Mouse (Mus musculus) C2C12 (cell line): ENCODE measurements around the gene Itpr1. TPM values are rescaled to one million over a fixed set of nuclear protein-coding genes. Genes with fewer than 3 reads are reported as not detected.

Experiments
- H3K27me3 ChIP-seq: one replicate; pipeline ENCODE4 v1.6.1; 2011; ENCODE audit not compliant: control insufficient read depth, insufficient read depth, insufficient read length
- H3K36me3 ChIP-seq: one replicate; pipeline ENCODE4 v1.6.1; 2011; ENCODE audit not compliant: control insufficient read depth, insufficient read depth
- H3K4me3 ChIP-seq: one replicate; pipeline ENCODE4 v1.5.1; 2011; ENCODE audit warnings: mild to moderate bottlenecking, control low read depth; ENCODE audit not compliant: poor library complexity, insufficient read depth, severe bottlenecking
- H3K79me2 ChIP-seq: one replicate; pipeline ENCODE4 v1.6.1; 2011; ENCODE audit not compliant: control insufficient read depth, insufficient read depth
- H3K79me3 ChIP-seq: one replicate; pipeline ENCODE4 v1.6.1; 2011; ENCODE audit warnings: low read depth, control low read depth
- H3ac ChIP-seq: one replicate; pipeline ENCODE3; 2011; ENCODE audit warnings: low read depth; ENCODE audit not compliant: control insufficient read depth, insufficient read length
- CEBPB ChIP-seq: IDR thresholded peaks from one replicate; pipeline ENCODE4 v1.6.1; 2011; ENCODE audit warnings: low read depth, mild to moderate bottlenecking, control low read depth, moderate library complexity
- CTCF ChIP-seq: IDR thresholded peaks from one replicate; pipeline ENCODE4 v1.5.1; 2011; ENCODE audit not compliant: control insufficient read depth, insufficient read depth, insufficient read length
- FOSL1 ChIP-seq: IDR thresholded peaks from one replicate; pipeline ENCODE4 v1.8.0; 2011; ENCODE audit warnings: mild to moderate bottlenecking, low read length; ENCODE audit not compliant: poor library complexity, insufficient read depth, severe bottlenecking
- MAX ChIP-seq: IDR thresholded peaks from one replicate; pipeline ENCODE4 v1.6.1; 2011; ENCODE audit warnings: mild to moderate bottlenecking, control low read depth
- MYOD1 ChIP-seq: IDR thresholded peaks from one replicate; pipeline ENCODE4 v1.6.1; 2011; ENCODE audit warnings: low read depth; ENCODE audit not compliant: control insufficient read depth, insufficient read length
- MYOG ChIP-seq: IDR thresholded peaks from one replicate; pipeline ENCODE4 v1.6.1; 2011; ENCODE audit not compliant: control insufficient read depth, insufficient read length; ENCODE audit errors: extremely low read depth
- USF1 ChIP-seq: IDR thresholded peaks from one replicate; pipeline ENCODE4 v1.6.1; 2011; ENCODE audit warnings: low read depth, mild to moderate bottlenecking, control low read depth, moderate library complexity
- polyA plus RNA-seq: library from polyadenylated mRNA; unstranded; fragments of >200 nt; fragmentation: generic; extraction: Trizol; gene quantifications from one replicate; pipeline ENCODE4 v1.2.1, GENCODE M21; 2012; ENCODE audit warnings: missing spikeins

Itpr1 gene
- polyA plus RNA-seq, 1 experiment, result 4.9 TPM

GRCm38 (mm10) chr6:108493753-108494152 lies 280.9 kb downstream of the Itpr1 start:
- H3K79me2 ChIP-seq, result no peaks in the 10 kb centered on the region

GRCm38 (mm10) chr6:108494185-108494804 lies 281.4 kb downstream of the Itpr1 start:
- TF ChIP-seq USF1 (no peak), FOSL1 (no peak), CEBPB (no peak), CTCF (no peak), MYOD1 (no peak), MAX (no peak), MYOG (no peak)
- Histone ChIP-seq H3ac (no peak overlapping the region), H3K27me3 (no peaks in the 10 kb centered on the region), H3K36me3 (no peaks in the 10 kb centered on the region), H3K79me2 (no peaks in the 10 kb centered on the region), H3K79me3 (no peaks in the 10 kb centered on the region), H3K4me3 (no peak overlapping the region)

More at GRCm38 (mm10) chr6:108493753-108494152, 280.9 kb downstream of the Itpr1 start:
- Histone ChIP-seq H3ac (no peak overlapping the region), H3K79me3 (no peaks in the 10 kb centered on the region), H3K36me3 (no peaks in the 10 kb centered on the region), H3K4me3 (no peak overlapping the region), H3K27me3 (no peaks in the 10 kb centered on the region)
- no peak for TF ChIP-seq MYOD1

DNA sequence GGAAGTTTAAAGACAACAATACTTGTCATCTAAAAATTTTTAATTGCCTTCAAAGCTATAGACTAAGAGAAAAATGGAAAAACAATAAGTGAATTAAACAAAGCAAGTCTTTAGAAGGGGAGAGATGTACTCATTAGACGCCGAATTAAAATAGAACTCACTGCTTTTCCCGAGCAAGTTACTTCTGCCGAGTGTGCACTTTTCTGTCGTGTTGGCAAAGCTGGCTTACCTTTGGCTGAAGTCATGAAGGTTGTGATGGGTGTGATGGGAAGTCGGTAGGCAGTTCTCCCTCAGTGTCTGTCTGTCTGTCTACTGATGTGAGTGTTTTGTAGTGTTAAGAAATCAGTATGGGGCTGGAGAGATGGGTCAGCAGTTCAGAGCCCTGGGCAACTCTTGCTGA lies 282.1 kb downstream of the Itpr1 start:
- Histone ChIP-seq H3K79me3 (no peaks in the 10 kb centered on the region), H3K4me3 (no peak overlapping the region), H3K36me3 (no peaks in the 10 kb centered on the region), H3K79me2 (no peaks in the 10 kb centered on the region), H3ac (no peak overlapping the region), H3K27me3 (no peaks in the 10 kb centered on the region)
- TF ChIP-seq USF1 (no peak), FOSL1 (no peak), MYOG (no peak), CTCF (no peak), MYOD1 (no peak), CEBPB (no peak), MAX (no peak)

DNA sequence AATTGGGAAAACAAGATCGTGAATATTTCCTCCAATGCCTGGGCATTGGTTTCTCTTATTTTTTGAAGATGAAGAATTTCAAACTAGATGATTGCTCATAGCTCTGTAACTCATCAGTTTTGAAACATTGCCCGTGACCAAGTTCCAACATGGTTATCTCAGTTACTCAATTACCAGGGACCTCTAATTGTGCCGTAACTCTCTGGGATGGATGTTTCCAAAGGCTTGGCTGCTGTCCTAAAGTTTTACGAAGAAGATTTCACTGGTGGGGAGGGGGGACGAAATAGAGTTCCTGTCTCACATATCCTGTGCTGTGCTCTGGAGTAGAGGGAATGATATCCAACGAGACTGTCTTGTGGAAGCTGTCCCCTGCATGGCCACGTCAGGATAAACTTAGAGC lies 285.2 kb downstream of the Itpr1 start:
- no peak for TF ChIP-seq USF1
- no peak for TF ChIP-seq CTCF
- no peak for TF ChIP-seq MAX
- TF ChIP-seq MYOG, result no peak
- TF ChIP-seq CEBPB, result no peak
- no peak for TF ChIP-seq FOSL1
- TF ChIP-seq MYOD1, result no peak
- Histone ChIP-seq H3K36me3 (no peaks in the 10 kb centered on the region), H3K4me3 (no peak overlapping the region)

DNA sequence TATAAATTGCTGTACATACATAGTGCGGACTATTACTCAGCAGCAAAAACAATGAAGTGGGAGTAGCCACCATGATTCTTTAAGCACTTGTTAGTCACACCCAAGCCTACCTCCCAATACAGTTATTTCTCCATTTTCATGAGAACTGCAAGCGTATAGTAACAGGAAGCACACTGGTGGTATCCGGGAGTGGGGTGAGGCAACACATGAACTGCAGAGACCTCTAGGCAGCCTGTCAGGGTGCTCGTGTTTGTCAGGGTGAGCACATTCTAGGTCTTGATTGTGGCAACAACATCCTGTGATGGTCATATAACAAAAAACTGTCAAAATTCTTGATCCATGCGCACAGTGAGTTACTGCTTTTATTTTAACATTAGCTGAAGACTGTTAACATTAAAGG lies 290.8 kb downstream of the Itpr1 start:
- H3K4me3 ChIP-seq, result no peak overlapping the region
- H3K79me2 ChIP-seq, result no peaks in the 10 kb centered on the region
- TF ChIP-seq USF1 (no peak), MAX (no peak), CTCF (no peak), MYOD1 (no peak), FOSL1 (no peak), MYOG (no peak), CEBPB (no peak)
- H3K27me3 ChIP-seq, result no peaks in the 10 kb centered on the region
- H3K36me3 ChIP-seq, result no peaks in the 10 kb centered on the region
- H3ac ChIP-seq, result no peak overlapping the region
- H3K79me3 ChIP-seq, result no peaks in the 10 kb centered on the region

More for the DNA sequence above, 285.2 kb downstream of the Itpr1 start:
- Histone ChIP-seq H3K79me2 (no peaks in the 10 kb centered on the region), H3K79me3 (no peaks in the 10 kb centered on the region), H3ac (no peak overlapping the region), H3K27me3 (no peaks in the 10 kb centered on the region)

DNA sequence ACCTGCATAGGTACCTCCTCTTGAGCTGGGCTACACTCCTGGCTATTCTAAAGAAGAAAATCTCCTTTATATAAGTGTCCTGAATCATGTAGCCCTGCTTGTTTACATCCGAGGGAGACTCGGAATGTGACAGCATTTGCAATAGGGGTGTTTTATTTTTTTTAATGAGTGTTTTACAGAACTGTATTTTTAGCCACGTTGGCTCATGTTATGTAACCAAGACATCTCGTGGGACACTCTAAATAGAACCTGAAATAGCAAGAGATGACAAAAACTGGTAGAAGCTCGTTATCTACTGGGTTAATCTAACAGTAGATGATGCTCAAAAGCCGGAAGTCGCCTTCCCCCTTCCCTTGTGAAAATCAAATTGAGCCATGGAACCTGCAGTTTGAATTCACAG lies 291.8 kb downstream of the Itpr1 start:
- Histone ChIP-seq H3ac (no peak overlapping the region), H3K79me3 (no peaks in the 10 kb centered on the region), H3K4me3 (no peak overlapping the region), H3K36me3 (no peaks in the 10 kb centered on the region), H3K27me3 (no peaks in the 10 kb centered on the region), H3K79me2 (no peaks in the 10 kb centered on the region)
- no peak for TF ChIP-seq USF1
- no peak for TF ChIP-seq MYOD1
- no peak for TF ChIP-seq FOSL1
- TF ChIP-seq CTCF, result no peak
- no peak for TF ChIP-seq MYOG
- TF ChIP-seq MAX, result no peak
- no peak for TF ChIP-seq CEBPB
